Mouse (Mus musculus) c-Kit-positive CD71-positive TER-119-positive erythroid progenitor cells, embryonic 14.5 days (primary cell): ENCODE measurements around the gene Nek1.

Experiments
- DNase-seq: peaks from one replicate; pipeline ENCODE4 v3.0.0-alpha.2; 2013; ENCODE audit warnings: low spot score

Gene Nek1

GRCm38 (mm10) chr8:61158540-61158939 is 165.5 kb downstream of the Nek1 start:
- DNase-seq: no peak

GRCm38 (mm10) chr8:61161461-61162185 is 168.6 kb downstream of the Nek1 start:
- no peak for DNase-seq

DNA sequence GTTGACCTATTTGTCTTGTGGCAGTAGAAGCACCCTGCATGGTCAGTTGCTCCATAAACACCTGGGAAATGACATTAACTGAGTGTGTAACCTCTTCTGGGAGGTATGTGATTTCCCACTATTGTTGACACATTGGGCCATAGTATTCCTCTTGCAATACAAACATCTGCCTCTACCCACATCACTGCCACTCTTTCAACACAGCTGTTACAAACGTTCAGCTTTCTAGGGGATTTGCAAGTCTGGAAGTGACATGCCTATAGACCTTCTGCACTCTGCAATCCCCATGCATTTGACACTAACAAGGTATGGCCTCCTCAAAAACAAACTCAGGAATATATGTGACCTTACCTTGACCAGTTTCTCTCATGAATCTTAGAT is 169.2 kb downstream of the Nek1 start:
- no peak for DNase-seq

- DNase-seq: no peak
These were observed 178.6 kb downstream of the Nek1 start for GRCm38 (mm10) chr8:61171546-61171945.

DNA sequence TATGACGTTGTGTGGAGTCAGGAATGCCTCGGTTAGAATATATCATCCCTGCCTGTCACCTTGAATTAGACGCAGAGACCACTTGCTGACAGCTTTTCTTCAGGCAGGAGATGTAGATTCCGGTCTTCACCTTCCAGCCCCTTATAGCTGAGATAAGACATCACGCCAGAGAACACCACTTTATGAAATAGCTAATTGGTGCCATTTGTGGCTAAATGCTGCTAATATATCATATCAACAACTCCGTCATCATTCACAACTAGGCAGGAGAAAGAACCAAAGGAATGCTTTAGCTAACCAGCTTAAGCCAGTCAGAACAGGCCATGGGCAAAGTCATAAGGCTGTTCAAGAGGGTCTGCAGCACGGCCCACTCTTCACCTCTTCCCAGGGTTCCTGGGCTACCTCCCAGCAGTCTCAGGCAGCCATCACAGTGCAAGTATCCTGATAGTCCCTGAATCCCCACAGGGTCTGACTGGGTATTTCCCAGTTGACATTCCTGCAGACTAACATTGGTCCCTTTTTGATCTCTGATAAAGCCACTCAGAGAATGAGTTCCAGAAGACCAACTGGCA is 181.0 kb downstream of the Nek1 start:
- DNase-seq: no peak

GRCm38 (mm10) chr8:61175876-61176275 is 182.9 kb downstream of the Nek1 start:
- DNase-seq: no peak

DNA sequence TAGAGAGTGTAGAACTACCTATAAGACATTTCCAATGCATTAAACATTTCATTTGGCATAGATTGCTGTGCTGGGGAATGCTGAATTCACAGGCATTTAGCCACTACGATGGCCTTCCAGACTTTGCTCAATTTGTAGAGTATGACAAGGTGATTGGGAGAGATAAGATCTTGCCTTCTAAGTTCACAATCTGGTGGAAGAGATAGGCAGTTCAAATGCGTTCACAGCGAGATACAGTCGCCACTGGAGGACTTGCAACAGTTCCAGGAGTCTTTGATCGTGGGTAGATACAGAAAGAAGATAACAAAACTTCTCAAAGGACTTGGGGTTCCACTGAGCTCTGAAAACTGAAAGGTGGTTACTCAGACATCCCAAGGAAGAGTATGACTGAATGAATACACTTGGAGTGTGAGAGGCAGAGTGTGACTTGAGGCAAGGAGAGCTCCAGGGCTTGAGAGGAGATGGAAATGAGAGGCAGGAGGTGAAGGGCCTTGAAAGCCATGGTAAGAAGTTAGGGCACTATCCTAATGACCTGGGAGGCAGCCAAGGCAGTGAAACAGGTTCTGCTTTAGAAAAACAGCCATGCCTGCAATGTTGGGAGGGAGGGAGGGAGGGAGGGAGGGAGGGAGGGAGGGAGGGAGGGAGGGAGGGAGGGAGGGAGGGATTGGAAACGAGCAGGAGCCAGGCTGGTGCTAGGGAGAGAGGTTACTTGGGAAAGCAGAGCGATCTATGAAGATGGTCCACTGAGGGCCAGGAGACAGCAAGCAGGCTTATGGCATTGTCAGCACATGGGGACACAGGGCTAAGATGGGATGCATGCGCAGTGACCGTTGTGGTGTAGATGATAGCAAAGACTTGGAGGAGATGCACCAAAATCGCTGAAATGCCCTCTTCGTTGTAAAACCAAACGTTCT is 184.9 kb downstream of the Nek1 start:
- no peak for DNase-seq

GRCm38 (mm10) chr8:61178594-61179140 is 185.7 kb downstream of the Nek1 start:
- no peak for DNase-seq
